Mouse (Mus musculus): ENCODE measurements around the gene Rab23.

- TF ChIP-seq CTCF (IDR thresholded peaks at IDR 0.05; ENCODE audit: insufficient read depth, low read depth, low read length), result no peak
- no peak for TF ChIP-seq POLR2A (IDR thresholded peaks at IDR 0.05; ENCODE audit: insufficient read depth, low read depth, low read length)
Observed at GRCm38 (mm10) chr1:33673158-33673960, 46.3 kb upstream of the Rab23 start.

All from olfactory bulb, adult 2 months (tissue).